Mouse (Mus musculus): Measurements from ENCODE around the gene Plagl1. TPM values are rescaled to one million over a fixed set of nuclear protein-coding genes. Genes with fewer than 3 reads are reported as not detected.

Gene Plagl1
- polyA plus RNA-seq, 1 experiment: 4.2 TPM

- 86% methylated on average over 7 of the region's 7 CpGs for WGBS
- no peak for DNase-seq (ENCODE audit: low read depth, low spot score)
Observed at GRCm38 (mm10) chr10:13180211-13180610, 119.9 kb downstream of the Plagl1 start.

Other genes with a start within 250 kb of the Plagl1 start
- gene Utrn, start 191.1 kb upstream of the Plagl1 start, polyA plus RNA-seq (2012; rRNA removed): 10.5 and 21.2 TPM in 2 replicates
- 1.6 and 2.3 TPM in 2 replicates for gene Stx11, start 96.2 kb upstream of the Plagl1 start, polyA plus RNA-seq (2012; rRNA removed)
- gene Sf3b5, start 55.2 kb upstream of the Plagl1 start, polyA plus RNA-seq (2012; rRNA removed): 26.7 and 28.5 TPM in 2 replicates
- not detected in 2 replicates for gene Zc2hc1b, start 117.5 kb downstream of the Plagl1 start, polyA plus RNA-seq (2012; rRNA removed)
- 19.3 and 19.5 TPM in 2 replicates for gene Ltv1, start 132.7 kb downstream of the Plagl1 start, polyA plus RNA-seq (2012; rRNA removed)

Data from large intestine, adult 2 months (tissue).